Mouse (Mus musculus): ENCODE data around the gene Rac2.

Rac2 gene

GRCm38 (mm10) chr15:78587050-78587994 lies 14.7 kb upstream of the Rac2 start:
- DNase-seq = peak; percentile 49

- DNase-seq = no peak
These were observed 12.8 kb upstream of the Rac2 start for GRCm38 (mm10) chr15:78585404-78585803.

DNA sequence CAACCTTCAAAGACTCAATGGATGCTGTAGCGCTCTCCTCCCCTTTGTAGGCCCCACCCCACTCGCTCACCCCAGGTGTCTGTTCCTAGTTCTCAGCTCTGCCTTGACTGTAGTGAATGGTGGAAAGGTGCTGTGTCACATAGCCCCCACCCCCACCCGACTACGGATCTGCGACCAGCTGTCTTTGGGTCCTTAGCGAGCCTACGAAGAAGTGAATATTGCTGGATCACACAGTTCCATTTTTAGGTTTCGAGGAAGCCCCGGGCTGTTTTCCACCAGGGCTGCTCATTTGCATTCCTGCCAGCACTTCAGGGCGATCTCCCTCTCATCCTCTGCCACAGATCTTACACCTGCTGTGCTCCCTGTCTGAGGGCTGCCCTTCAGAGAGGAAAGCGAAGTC lies 10.8 kb upstream of the Rac2 start:
- no peak for DNase-seq

GRCm38 (mm10) chr15:78576284-78576810 lies 3.8 kb upstream of the Rac2 start:
- DNase-seq = no peak

DNA sequence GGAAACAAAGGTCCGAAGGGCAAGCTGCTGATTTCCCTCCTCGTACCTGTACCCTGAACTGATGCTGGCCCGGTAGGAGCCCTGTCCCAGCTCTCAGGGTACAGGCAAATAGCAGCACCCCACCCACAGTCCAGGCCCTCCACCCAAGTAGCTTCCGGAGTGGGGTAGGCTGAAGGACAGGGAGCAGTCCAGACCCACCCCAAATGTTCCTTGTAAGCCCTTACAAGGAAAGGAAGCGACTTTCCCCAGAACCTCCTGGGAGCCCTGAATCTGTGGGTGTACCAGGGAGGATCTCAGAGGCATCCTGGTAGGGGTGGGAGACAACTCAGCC lies 348 bp downstream of the Rac2 start:
- DNase-seq = no peak

DNA sequence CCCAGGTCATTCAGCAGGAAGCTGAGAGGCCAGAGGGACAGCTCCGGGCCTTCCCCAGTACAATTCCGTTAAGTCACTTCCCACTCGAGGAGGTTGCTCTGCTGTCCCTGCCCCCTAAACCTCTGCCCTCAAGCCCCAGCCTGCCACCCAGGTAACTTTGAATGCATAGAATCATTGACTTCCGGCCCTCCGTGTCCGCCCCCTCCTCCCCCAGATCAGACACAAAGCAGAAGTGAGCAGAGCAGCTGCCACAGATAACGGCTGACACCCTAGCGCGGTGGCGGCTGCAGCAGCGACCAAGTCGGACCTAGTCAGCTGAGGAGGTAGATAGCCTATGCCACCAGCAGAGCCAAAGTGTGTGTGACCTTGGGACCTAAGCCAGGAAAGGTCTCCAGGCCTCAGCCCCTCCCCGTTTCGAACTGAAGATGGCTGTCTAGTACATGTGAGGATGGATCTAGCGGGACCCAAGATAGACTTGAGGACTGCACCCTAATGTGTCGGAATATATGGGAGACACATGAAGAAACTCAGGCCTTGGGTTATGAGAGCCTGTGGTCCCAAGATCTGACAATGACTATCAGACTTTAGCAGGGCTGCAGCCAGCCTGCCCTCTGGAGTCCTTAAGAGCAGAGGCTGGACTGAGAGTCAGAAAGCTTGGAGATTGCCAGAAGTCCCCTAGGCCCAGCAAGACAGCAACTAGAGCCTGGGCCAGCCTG lies 871 bp downstream of the Rac2 start:
- DNase-seq = no peak

GRCm38 (mm10) chr15:78570170-78570569 lies 2.4 kb downstream of the Rac2 start:
- no peak for DNase-seq

DNA sequence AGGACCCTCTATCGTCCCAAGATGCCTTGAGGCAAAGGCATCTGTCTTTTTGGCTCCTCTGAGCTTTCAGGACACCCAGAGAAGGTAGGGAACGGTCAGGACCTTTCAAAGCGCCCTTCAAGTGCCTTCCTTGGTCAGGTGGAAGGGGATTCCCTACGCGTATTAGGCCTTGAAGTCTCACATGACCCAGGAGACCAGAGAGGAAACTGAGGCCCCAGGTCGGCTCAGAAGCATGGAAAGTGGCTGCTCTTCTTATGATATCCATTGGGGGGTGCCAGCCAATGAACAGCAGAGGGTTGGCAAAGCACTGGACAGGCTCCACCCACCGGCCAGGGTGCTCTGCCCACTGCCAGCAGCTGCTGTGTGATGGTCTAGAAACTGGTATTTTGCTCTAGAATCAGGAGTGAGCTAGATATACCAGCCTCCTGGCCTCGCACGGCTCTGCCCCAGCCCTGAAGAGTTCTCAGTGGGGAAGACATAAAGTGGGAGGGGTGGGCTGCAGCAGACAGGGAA lies 4.9 kb downstream of the Rac2 start:
- DNase-seq = no peak

GRCm38 (mm10) chr15:78564764-78565435 lies 7.7 kb downstream of the Rac2 start:
- DNase-seq = no peak

DNA sequence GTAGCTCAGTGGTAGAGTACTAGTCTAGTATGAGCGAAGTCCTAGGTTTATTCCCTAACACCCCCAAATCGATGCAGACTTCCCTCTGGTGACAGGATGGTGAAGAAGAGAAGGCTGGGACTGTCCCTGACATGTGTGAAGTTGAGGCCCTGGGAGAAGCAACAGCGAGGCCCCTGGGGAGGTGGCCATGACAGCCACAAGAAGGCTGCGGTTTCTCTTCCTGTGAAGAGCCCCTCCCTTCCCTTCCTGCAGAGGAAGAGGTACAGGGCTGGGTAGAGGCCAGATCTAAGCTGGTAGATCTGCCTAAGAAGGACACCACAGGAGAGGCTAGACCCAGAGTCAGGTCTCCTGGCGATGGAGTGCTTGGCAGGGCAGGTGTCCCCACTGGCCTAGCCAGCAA lies 8.6 kb downstream of the Rac2 start:
- no peak for DNase-seq

DNA sequence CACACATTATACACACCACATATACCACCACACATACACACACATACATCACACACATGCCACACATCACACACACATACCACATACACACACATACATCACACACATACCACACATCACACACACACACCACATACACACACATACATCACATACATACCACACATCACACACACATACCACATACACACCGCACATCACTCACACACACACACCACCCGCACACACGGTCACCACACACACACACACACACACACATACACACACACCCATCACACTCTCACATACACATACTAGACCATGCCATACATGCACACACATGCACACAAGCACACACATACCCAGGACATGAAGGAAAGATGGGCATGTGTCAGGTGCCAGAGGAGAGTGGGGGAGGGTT lies 9.2 kb downstream of the Rac2 start:
- DNase-seq = no peak

GRCm38 (mm10) chr15:78559141-78559979 lies 13.2 kb downstream of the Rac2 start:
- DNase-seq = no peak

DNA sequence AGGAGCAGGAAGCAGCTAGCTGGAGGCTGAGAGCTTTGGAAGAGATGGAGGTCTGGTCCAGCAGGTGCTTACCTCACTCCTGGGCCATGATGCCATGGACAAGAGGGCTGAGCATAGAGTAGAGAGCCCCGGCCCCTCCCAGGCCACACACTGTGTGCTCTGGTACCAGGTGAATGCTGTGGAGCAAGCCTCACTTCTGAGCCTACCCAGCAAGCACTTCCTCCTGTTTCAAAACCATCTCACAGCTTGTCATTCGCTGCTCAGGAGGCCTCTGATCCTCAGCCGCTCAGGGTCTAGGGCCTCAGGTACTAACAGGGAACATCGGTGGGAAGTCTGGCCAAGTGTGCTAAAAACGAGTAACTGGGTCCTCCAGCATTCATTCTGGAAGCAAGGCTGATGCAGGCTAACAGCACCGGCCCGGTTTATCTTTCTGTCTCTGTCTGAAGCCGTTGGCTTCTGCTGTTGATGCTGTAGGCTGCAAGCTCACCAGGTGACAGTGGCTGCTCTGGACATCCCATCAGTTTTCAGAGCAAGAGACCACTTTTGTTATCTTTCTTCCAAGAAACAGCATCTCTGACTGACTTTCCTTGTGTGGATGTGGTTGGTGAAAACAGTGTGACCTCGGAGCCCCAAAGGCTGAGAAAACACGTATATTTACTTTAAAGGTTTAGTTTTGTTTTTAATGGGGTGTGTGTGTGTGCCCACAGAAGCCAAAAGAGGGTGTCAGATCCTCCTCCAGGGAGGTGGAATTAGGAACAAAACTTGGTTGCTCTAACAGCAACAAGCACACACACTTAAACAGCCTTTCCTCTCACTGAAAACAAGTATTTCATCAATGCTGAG lies 14.7 kb downstream of the Rac2 start:
- no peak for DNase-seq

- no peak for DNase-seq
These were observed 17.9 kb downstream of the Rac2 start for GRCm38 (mm10) chr15:78554545-78555313.

DNA sequence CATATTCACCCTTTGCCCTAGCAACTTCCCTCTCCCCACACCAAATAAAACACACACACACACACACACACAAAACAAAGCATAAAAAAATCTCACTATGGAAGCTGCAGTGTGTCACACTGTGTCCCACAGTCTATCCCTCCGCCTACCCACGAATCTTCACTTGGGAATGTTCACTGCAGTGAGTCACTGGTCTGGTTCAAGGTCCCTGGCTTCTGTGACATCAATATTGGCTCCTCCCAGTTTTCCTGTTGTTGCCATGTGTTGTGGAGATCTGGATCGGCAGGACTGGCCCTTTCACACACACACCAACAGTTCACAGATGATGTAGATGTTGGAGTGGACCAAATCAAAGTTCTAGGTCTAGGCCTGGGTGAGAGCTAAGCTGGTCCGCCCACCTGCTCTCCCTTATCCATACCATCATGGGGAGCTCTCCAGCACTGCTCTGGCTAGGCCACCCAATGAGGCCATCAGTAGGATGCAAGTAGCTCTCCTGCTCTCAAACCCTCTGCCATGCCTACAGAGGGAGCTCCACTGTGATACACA lies 23.3 kb downstream of the Rac2 start:
- DNase-seq = no peak

DNA sequence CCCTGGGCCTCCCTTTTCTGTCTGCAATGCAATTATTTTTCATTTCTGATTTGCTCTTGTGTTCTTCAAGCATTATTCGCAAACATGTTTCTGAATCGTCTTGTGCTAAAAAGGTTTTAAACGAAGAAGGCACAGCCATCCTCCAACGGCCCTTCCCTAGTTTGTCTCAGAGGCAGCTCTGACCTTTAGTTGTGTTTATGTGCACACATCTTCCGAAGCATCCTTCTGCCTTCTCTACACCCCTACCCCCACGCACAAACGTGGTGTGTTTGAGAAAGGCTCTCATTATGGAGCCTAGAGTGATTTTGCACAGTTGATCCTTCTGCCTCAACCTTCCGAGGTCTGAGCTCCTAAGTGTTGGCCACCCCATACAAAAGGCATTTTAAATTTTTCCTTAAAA lies 23.9 kb downstream of the Rac2 start:
- no peak for DNase-seq

GRCm38 (mm10) chr15:78548336-78548665 lies 24.3 kb downstream of the Rac2 start:
- no peak for DNase-seq

GRCm38 (mm10) chr15:78547415-78548335 lies 24.9 kb downstream of the Rac2 start:
- peak; percentile 31 for DNase-seq

DNA sequence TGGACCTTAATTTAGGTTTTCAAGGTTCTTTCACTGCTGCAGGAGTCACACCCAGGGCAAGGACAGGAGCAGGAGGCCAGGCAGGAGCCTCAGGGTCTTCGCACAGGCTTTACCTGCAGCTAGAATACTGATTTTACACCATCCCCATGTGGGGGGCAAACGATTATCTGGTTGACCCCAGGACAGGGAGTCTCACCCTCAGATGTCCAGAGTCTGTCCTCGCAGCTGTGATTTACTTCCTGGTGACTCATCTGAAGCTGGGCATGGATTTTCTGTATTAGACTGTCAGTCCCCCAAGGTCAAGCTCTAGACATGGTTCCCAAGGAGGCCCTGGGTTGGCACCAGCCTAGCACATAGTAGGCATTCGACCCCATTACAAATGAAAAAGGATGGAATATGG lies 26.5 kb downstream of the Rac2 start:
- no peak for DNase-seq
